Mouse (Mus musculus) kidney, postnatal 10 days (tissue): ENCODE data around the gene Fam120b.
"Not testable (repeated sequence)": the region's sequence is repeated elsewhere in the genome, so short reads cannot be mapped to it uniquely, and the experiment has no call there.

Experiments
- DNase-seq: peaks from one replicate; pipeline ENCODE4 v3.0.0; 2021; ENCODE audit warnings: mixed read lengths

Fam120b gene

GRCm38 (mm10) chr17:15440067-15440462, 44.1 kb downstream of the Fam120b start:
- no peak for DNase-seq

GRCm38 (mm10) chr17:15440463-15441121, 44.6 kb downstream of the Fam120b start:
- no peak for DNase-seq

- DNase-seq: no peak
These were observed 49.4 kb downstream of the Fam120b start for GRCm38 (mm10) chr17:15445421-15445820.

- no peak for DNase-seq
These were observed 51.8 kb downstream of the Fam120b start for GRCm38 (mm10) chr17:15447831-15448230.

GRCm38 (mm10) chr17:15449144-15449543, 53.1 kb downstream of the Fam120b start:
- DNase-seq: not testable (repeated sequence)

- DNase-seq: no peak
These were observed 53.6 kb downstream of the Fam120b start for GRCm38 (mm10) chr17:15449606-15450005.

GRCm38 (mm10) chr17:15455203-15455602, 59.2 kb downstream of the Fam120b start:
- no peak for DNase-seq

- DNase-seq: no peak
These were observed 60.6 kb downstream of the Fam120b start for GRCm38 (mm10) chr17:15456595-15456994.

GRCm38 (mm10) chr17:15459761-15460160, 63.8 kb downstream of the Fam120b start:
- no peak for DNase-seq

GRCm38 (mm10) chr17:15461921-15462495, 66.0 kb downstream of the Fam120b start:
- no peak for DNase-seq

GRCm38 (mm10) chr17:15467669-15468068, 71.7 kb downstream of the Fam120b start:
- peak; percentile 85 for DNase-seq

- no peak for DNase-seq
These were observed 76.7 kb downstream of the Fam120b start for GRCm38 (mm10) chr17:15472671-15473070.
